Mouse (Mus musculus) bone marrow, adult 2 months (tissue): Measurements from ENCODE around the gene Lrrc8a.

Experiments
- CTCF ChIP-seq: fragments of 200-500 bp; IDR thresholded peaks from 2 replicates; pipeline ENCODE4 v1.5.1; 2011; ENCODE audit warnings: low read length, control low read depth; ENCODE audit not compliant: control insufficient read depth, insufficient read depth
- POLR2A ChIP-seq: fragments of 200-500 bp; IDR thresholded peaks from 2 replicates; pipeline ENCODE4 v1.6.1; 2011; ENCODE audit warnings: low read depth, mild to moderate bottlenecking, control low read depth, low read length, borderline replicate concordance; ENCODE audit not compliant: control insufficient read depth

DNA sequence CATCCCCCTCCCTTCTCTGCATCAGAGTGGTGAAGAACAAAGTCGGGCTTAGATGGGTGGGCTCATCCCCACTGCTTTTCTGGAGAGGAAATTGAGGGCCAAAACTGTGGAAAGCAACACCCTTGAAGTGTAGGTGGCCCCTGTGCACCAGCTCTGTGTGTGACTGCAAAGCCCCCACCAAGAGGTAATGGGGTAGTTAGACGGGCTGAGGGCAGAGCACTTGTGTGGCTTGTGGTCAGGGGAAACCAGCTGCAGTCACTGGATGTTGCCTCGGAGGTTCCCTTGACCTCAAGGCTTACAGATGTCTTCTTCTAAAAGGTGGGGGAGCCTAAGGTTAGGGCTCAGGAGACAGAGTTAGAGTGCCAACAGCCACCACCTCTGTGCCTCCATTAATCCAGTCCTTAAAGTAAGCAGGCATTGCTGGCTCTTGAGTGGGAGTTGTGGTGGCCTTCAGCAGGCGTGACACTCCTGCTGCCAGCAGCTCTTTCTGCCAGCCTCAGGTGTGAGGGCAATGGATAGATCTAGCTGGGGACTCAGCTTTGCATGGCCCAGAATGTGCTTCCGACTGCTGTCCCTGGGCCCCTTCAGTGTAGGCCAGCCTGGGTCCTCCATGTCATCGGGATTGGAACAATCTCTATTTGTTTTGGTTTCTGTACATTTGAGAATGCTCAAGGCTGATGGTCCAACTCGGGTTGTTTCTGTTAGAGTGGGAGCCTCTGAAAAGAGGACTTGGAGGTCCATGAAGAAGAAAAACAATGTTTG is 20.4 kb downstream of the Lrrc8a start:
- TF ChIP-seq CTCF = no peak
- no peak for TF ChIP-seq POLR2A
